Mouse (Mus musculus): ENCODE data around the gene Ank.

- TF ChIP-seq ETS1 (IDR thresholded peaks at IDR 0.05; ENCODE audit: low read depth, low read length) (no peak), POLR2AphosphoS2 (IDR thresholded peaks at IDR 0.05; ENCODE audit: low read length) (no peak), CHD2 (IDR thresholded peaks at IDR 0.05; ENCODE audit: low read length) (no peak), HCFC1 (IDR thresholded peaks at IDR 0.05; ENCODE audit: low read depth, low read length) (no peak), USF1 (IDR thresholded peaks at IDR 0.05; ENCODE audit: low read depth, low read length) (no peak)
These were observed 10.7 kb downstream of the Ank start for GRCm38 (mm10) chr15:27477159-27477558.

All from MEL (cell line).